Mouse (Mus musculus) cerebellum, adult (tissue): ENCODE measurements around the gene Cntn5.

ENCODE experiments used
- ATAC-seq: cut with Nextera tagmentation; 2 replicates; pipeline ENCODE4 v1.9.2; 2017; ENCODE audit warnings: mild to moderate bottlenecking, moderate library complexity, mixed read lengths; ENCODE audit not compliant: insufficient number of reproducible peaks, low FRiP score, low TSS enrichment

The Cntn5 gene

DNA sequence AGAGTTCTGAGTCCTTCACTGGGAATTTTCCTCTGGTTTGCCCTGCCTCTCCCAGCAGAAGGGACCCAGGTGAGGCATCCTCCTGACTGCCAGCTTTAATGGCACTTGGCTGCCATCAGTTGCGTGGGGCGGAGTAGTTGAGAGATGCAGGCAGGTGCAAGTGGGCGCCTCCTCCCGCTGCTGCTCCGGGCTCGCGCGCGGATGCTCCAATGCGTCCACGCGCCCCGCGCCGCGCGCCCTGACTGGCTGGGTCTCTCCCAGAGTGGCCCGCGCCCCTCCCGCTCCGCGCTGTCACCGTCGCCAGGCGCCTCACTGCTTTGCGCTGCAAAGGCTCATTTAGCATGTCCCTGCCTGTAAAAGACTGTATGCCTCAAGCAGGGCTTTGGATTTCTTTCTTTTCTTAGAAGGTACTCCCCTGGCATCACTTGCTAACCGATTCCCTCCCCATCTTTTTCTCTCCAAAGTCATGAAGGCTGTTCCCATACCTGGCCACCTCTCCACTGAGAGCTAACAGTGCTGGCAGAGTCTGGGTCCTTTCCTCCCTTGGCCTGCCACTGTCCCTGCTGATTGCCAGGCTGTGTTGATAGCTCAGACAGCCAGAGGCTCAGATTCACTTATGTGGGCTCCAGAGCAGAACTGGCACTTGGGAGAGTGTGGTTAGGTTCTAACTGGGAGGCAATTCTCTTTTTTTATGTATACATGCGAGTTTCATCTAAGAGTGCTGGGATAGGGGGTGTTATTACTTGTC, at the start of gene Cntn5:
Gene Cntn5 (minus strand): TSS at position 160 of the 748 bp plus-strand sequence.
- ATAC-seq = peak; percentile 52

DNA sequence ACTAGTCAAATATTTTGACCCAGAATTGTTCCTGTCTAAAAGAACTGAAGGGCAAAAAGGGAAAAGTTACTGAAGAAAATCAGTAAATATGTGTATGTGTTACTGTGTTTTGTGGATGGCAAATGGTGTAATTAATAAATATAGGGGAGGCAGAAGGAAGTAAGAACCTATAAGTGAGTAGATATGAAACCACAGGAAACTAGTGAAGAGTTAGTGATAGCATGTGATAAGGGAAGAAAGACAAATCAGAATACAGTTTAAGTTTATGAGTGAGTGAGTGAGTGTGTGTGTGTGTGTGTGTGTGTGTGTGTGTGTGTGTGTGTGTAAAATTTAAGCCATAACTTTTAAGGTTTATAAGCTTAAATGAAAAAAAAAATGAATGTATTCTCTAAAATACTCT, 45.9 kb upstream of the Cntn5 start:
- ATAC-seq = no peak

DNA sequence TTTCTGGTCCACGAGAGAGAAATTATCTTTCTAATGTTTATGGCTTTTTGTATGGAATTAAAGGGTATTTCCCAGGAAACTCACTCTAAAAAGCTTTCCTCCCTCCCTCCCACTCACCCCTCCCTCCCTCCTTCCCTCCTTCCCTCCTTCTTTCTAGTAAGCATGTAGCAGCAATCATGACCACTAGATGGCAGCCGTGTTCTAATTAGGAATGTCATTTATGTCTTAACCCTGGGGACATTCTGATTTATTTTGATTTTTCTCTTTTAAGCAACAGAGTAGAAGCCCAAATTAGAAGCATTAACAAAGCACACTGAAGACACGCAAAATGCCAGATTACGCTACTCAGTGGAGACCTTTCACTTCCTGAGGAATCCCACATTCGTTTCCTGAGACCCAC, 5.0 kb upstream of the Cntn5 start:
- ATAC-seq = no peak

DNA sequence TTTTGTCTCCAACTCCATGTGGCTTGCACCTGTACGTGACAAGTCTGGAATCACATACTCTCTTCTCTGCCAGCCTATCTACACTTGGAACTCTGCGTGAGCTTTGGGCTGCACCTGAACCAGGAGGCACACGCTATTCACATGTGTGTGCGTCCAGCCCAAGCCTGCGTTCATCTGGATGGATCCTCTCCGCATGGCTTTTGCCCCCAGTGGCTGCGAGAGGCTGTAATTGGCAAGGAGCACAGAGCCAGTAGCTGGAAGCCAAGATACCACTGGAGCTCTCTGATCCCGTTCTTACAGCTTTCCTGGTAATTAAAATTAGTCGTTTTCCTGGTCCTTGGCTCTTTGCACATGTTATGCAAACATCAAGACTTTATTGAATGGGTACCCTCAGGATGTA, 1.1 kb upstream of the Cntn5 start:
- ATAC-seq = no peak

DNA sequence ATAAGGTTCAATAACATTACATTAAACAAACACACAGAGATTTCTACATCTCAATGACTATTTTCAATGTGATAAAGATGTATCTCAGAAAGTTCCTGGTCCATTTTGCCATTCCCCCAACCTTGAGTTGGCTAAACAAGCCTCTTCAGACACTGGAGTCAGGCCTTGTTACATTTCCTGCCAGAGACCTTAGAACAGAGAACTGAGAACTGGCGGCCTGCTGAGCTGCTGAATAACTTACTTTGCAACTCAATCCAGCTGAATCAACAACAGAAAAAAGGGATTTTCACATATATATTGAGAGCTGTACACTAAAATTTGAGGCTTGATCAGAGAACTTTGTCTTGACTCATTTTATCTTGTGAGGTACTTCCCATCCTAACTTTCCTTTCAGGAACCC, 24.8 kb downstream of the Cntn5 start:
- ATAC-seq = no peak

DNA sequence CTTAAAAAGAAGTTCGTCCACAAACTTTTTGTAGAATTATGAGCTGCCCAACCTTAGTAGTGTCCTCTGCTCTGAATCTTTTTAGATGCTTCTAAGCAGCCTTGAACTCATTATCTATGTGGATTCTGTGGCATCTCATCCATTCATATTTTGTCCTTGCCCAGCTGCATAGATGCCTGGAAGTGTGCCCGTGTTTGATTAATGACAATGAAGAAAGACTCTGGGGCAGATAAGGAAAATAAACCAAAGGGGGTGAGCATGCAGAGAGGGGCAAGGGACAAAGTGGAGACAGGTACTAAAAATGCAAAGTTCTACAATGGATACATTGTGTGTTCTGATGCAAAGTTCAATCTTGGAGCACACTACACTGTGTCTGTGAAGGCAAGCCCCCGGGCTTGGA, 30.7 kb downstream of the Cntn5 start:
- ATAC-seq = no peak

DNA sequence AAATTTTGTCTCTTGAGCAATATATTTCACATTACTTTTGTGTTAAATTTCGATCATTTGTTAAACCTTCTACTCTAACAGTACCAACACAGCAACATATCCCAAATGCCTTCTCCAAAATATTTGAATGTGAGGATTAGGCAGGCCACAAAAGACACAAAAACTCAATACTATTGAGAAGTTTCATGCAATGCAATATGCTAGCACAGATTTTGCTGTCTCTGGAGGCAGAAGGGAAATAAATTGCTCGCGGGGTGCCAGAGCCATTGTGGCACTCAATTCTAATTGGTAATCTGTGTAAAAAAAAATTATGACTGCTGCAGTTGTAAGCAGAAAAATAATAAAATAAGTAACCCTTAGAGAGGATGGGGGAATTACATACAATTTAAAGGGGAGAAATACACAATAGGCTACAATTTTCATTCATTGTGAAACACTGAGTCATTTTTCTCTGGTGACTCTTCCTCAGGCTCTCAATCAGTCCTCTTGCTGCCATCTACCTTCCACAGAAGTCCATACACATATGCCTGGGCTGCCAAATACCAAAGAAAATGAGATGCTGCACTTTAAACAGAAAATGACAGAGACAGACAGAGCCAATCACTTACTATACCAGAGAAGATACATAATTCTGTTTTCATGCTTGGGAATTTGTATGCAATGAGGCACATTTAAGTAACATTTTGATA, 48.2 kb downstream of the Cntn5 start:
- ATAC-seq = no peak

DNA sequence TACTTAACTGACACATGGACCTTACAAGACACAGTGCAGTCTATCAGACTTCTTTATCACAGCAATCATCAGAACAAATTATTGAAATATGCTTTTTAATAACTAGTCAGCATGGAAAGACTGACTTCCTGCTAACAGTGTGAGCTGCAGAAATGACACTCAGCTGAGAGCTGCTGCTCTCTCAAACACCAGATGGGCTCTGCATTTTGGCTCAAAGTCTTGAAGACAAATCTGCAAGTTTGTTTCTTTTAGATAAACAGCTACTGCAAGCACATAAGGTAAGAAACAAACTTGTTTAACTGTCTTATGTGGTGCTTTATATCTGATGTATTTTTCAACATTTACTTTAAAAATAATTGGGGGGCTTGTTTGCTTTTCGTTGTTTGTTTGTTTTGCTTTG, 87.9 kb downstream of the Cntn5 start:
- ATAC-seq = no peak

DNA sequence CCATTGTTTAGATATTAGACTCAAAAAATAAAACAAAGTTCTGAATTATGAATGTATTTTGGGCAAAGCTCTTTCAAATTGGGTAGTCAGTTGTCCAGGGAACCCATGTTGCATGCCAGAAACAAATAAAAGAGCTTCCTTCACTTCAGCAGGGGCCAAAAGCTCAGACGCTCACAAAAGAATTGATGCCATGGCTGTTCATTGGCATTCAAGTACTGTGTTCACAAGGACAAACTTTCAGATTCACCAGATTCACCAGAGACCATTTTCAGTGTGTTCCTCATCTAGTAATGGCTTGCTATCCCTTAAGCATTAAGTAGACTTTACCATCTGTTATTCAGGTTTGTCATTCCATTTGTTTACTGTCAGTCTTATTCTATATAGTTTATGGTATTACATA, 107.4 kb downstream of the Cntn5 start:
- ATAC-seq = no peak

DNA sequence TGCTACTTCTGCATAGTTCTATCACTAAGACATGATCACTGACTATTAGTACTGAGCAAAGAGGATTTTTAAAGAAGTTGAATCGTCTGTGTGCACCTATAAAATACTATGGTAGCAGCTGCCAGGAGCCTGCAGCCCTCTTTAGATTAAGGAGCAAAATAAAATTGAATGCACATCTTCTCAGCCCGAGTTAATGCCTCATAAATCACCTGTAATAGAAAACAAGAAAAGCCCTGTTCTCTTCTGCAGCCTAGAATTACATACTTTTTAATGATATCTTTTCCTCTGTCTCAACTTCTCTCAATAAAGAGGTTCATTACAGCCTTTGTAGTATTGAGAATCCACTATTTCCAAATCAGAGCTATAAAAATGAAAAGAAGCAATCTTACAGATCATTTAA, 109.5 kb downstream of the Cntn5 start:
- ATAC-seq = no peak

DNA sequence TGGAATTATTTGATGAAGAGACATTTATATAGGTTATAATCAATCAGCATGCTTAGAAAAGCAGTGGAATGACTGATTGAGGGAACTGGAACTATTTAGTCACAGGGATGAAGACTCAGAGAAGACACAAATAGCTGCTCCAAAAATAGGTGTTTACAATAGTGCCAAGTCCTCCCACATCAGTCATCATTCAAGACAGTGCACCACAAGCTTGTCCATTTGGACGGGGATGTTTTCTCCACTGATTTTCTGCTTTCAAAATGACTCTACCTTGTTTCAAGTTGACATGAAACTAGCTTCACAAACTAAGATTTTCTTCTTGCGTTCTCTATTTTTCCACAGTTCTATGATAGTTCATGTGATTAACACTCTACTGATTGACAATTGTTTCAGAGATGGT, 172.7 kb downstream of the Cntn5 start:
- ATAC-seq = no peak

DNA sequence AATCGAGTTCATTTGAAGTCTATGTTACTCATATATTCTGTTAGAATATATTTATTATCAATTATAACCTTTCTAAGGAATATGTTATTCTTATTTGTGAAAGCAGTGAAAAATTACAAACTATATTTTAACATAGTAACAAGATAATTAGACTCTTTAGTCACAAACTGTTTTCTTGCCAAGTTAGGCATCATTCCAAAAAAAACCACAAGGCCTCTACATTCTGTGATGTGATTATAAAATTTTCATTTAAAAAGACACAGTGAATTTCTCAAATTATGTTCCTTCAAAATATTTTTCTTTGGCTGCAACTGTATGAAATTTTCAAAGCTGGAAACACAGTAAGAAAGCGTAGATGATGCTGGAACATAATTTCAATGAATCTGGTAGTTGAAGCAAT, 180.4 kb downstream of the Cntn5 start:
- no peak for ATAC-seq

DNA sequence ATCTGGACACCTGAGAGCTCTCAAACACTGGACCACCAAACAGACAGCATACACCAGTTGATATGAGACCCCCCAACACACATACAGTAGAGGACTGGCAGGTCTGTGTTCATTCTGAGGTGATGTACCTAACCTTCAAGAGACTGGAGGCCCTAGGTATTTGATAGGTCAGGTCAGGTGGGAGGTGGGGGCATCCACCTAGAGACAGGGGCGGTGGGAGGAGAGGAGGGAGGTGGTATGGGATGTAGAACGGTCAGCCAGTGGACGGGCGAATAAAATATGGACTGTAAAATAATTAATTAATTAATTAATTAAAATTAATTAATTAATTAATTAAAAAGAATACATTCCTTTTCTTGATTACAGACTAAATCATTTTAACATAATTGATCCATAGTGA, 182.5 kb downstream of the Cntn5 start:
- no peak for ATAC-seq

DNA sequence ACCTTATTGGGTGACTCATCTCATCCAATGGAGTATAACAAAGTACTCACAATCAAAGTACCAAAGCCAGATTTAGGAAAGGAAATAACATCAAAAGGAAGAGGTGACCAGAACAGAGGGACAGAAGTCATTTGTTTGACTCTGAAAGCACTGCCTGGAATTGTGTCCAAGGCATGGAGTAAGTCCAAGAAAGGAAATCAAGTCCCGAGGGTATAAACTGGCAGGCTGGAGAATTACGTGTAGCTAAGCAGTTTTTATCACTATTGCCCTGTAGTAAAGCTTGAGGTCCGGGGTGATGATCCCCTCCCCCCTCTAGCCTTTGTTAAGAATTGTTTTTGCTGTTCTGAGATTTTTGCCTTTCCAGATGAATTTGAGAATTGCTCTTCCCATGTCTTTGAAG, 185.6 kb downstream of the Cntn5 start:
- no peak for ATAC-seq

DNA sequence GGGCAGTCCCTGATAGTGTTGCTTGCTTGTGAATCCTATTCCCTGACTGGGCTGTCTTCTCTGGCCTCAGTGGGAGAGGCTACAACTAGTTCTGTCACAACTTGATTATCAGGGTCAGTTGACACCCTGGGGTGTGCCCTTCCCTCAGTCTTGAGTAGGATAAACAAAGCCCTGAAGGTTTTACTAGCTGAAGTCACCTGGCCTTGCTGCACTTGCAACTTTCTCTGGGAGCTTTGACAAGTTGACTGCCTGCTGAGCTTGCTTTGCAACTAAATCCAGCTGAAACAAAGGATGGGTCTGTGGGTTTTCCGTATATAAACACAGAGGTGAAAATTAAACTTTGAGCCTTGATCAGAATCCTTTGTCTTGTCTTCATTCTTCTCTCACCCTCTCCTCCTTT, 190.9 kb downstream of the Cntn5 start:
- no peak for ATAC-seq

DNA sequence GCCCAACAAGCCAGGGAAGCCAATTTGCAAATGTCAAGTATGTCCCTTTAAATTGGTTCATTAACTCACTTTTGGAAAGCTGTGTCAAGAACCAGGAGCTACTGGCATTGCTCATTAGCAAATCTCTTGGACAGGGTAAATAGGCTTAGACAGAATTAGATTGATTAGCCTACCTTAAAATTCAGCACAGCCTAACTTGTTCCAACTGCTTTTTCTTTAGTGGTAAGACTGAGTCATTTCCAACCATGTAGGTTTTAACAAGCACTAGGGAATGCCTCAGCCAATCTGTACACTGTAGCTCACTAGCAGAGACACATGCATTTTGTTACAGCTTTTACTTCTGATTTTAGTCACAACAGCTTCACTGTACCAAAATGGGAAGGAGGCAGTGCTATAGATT, 222.9 kb downstream of the Cntn5 start:
- no peak for ATAC-seq

DNA sequence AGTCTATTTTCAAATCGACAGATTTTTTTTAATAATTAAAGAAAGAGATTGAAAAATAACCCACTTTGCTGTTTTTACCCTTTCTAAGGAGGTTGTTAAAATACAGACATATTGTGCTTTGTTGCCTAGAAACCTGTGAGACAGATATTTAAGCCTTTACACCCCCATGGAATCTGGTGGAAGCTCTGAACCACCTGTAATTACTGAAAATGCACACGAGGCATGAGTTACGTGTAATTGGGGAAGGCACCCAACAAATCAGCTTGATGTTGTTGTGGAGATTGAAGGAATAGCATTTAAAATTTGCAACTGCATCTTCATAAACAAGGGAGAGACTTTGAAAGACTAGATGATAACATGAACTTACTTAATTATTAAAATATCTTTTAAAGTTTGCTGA, 223.4 kb downstream of the Cntn5 start:
- ATAC-seq = no peak

DNA sequence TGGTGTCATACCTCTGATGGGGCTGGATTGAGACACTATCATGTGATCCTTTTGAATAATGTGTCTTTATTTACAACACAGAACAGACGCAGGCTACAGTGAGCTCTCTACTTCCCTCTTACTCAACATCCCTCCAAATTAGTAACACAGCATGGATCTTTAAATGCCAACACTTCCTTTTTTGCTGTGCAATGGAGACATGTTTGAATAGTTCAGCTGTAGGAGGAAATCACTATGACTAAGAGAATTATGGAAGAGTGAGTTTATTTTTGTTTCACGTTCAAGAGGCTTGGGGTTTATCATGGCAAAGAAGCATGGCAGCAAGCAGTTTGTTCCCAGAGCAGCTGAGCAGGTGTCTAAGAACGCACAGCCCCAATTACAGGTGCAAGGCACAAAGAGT, 235.9 kb downstream of the Cntn5 start:
- no peak for ATAC-seq

DNA sequence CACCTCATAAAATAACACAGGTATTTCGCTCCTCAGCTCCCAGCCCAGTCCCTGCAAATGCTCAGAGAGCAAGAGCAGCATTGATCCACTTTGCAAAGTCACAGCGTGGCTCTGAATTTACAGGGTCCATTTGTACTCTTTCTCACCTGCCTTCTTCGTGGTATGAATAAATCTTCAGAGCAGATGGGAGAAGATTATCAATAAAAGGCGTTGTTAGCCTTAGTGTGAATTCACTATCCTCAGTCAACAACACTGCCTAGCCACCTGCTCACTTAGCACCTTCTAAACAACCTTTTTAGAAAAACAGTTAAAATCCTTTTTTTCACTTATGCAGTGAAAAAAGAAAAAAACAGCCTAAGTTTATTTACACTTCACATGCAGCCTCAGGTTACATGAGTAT, 237.1 kb downstream of the Cntn5 start:
- no peak for ATAC-seq

DNA sequence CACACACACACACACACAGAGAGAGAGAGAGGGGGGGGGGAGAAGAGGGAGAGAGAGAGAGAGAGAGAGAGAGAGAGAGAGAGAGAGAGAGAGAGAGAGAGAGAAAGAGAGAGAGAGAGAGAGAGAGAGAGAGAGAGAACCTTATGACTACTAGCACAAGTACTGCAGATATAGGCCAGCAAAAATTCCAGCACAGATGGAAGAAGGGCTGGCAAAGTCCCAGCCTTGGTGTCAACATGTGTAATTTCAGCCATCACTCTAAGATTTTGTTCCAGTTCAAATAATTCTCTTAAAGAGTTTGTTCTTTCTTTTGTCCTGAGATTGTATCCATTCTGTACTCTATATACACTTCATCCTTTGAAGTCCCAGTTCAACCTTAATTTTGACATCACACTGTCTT, 238.8 kb downstream of the Cntn5 start:
- no peak for ATAC-seq

DNA sequence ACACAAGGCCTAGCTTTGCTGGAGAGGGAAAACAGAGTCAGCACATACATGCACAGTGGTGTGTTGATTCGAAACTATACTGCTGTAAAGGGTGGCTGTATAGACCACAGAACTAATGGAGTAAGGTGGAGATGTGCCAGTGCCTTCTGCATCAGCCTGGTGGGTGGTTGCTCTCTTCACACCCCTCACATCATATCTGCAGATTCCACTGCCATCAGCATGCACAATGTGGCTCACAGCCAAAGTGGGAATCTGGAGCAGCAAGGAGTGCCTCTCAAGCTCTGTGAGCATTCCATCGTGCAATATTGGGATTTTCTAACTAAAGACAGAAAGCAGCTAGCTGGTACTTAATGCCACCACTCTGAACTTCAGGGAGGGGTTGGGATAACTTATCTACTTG, 241.5 kb downstream of the Cntn5 start:
- no peak for ATAC-seq

DNA sequence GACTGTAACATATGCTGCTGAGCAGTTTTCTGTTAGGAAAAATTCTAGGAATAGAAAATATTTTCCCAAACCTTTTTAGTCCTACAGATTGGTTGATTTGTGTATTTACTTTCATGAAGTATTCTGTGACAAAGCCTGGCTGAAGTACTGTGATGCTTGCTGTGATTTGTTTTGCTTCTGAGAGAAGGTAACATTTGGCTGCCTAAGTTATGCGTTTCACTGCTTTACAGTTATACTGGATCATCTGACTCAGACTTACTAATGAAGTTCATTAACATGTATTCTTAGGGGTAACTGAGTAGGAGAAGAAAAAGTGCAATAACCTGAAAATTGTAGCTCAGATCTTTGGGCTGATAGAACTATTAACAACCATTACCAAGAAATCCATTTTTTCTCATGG, 245.1 kb downstream of the Cntn5 start:
- ATAC-seq = no peak
